Mouse (Mus musculus): ENCODE data around the gene Hjurp.

- TF ChIP-seq CTCF (IDR thresholded peaks at IDR 0.05; ENCODE audit: low read depth, low read length) (no peak), GATA1 (IDR thresholded peaks at IDR 0.05; ENCODE audit: borderline replicate concordance, low read length) (no peak), TAL1 (conservative IDR thresholded peaks at IDR 0.05; ENCODE audit: low read depth, low read length) (no peak)
Observed at GRCm38 (mm10) chr1:88231803-88232499, 45.5 kb downstream of the Hjurp start.
